Mouse (Mus musculus) forebrain, embryonic 16.5 days (tissue): ENCODE data around the gene Nacc1. TPM values are rescaled to one million over a fixed set of nuclear protein-coding genes. Genes with fewer than 3 reads are reported as not detected.

Experiments used
- ATAC-seq: fragments of 200-750 bp; cut with Nextera tagmentation; 2 replicates; pipeline ENCODE4 v1.8.0; 2017; ENCODE audit warnings: mild to moderate bottlenecking, moderate library complexity
- H3K27ac ChIP-seq: fragments of 300-500 bp; sonication (generic); 2 replicates; pipeline ENCODE4 v1.5.1; 2014; ENCODE audit warnings: low read length, control low read depth
- H3K27me3 ChIP-seq: fragments of 300-500 bp; sonication (generic); replicated peaks from 2 replicates; pipeline ENCODE4 v1.6.1; 2014; ENCODE audit warnings: low read length; ENCODE audit not compliant: control insufficient read depth, insufficient read depth
- H3K36me3 ChIP-seq: fragments of 300-500 bp; sonication (generic); 2 replicates; pipeline ENCODE4 v1.6.1; 2014; ENCODE audit not compliant: control insufficient read depth, insufficient read depth
- H3K4me1 ChIP-seq: fragments of 300-500 bp; sonication (generic); replicated peaks from 2 replicates; pipeline ENCODE4 v1.6.1; 2014; ENCODE audit warnings: low read length; ENCODE audit not compliant: control insufficient read depth, insufficient read depth
- H3K4me2 ChIP-seq: fragments of 300-500 bp; sonication (generic); 2 replicates; pipeline ENCODE4 v1.6.1; 2014; ENCODE audit warnings: mild to moderate bottlenecking, low read length, control low read depth
- H3K4me3 ChIP-seq: fragments of 300-500 bp; sonication (generic); replicated peaks from 2 replicates; pipeline ENCODE4 v1.5.1; 2014; ENCODE audit warnings: mild to moderate bottlenecking, low read length, control low read depth
- H3K9ac ChIP-seq: fragments of 300-500 bp; sonication (generic); replicated peaks from 2 replicates; pipeline ENCODE4 v1.6.1; 2014; ENCODE audit warnings: low read depth, low read length, control low read depth
- H3K9me3 ChIP-seq: fragments of 300-500 bp; sonication (generic); 2 replicates; pipeline ENCODE4 v1.6.1; 2016; ENCODE audit warnings: low read length; ENCODE audit not compliant: control insufficient read depth
- WGBS: fragments of 180-500 bp; shearing (Covaris S2); extraction: QIAGEN DNeasy Blood & Tissue Kit; methylation state at CpG from one replicate; pipeline ENCODE4 v1.1.7; 2014; 5-methylcytosine and 5-hydroxymethylcytosine counted together
- polyA plus RNA-seq: library from polyadenylated mRNA; unstranded; fragments of >200 nt; fragmentation: Nextera tagmentation; extraction: Ambion mirVana; gene quantifications from 2 replicates; pipeline ENCODE4 v1.2.1, GENCODE M21; 2015

The Nacc1 gene
- polyA plus RNA-seq, 1 experiment from 2014 or later, result 15.7 TPM

GRCm38 (mm10) chr8:84661458-84661871, 26.2 kb downstream of the Nacc1 start:
- peaks cover 57% of the 10 kb centered on the region for H3K4me1 ChIP-seq
- under 1% methylated on average over 24 of the region's 24 CpGs for WGBS

DNA sequence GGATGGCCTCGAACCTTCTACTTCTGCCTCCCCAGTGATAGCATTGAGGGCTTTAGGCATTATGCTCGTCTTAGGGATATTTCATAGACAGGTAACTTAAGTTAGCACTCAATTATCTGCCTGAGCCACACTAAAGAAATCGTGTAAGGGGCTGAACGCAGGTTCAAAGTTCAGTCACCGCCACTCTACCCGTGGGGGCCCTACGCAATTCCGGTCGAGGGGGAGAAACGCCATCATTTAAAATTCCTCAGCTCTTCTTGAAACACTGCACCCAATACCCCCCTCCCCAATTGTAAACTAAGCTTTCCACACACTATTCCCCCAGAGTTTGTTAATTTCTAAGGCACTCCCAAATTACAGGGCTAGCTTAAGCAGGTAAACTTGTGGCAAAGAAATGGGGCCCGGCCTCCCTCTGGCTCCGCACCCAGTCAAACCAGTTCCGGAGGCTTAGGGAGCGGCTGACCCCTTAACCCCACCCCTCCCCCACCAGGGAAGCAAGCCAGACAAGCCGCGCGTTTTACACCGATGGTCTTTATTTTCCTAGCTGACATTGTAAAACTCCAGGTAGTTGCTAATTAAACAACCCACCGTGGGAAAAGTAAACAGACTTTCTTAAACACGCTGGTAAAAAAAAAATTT, 26.7 kb downstream of the Nacc1 start:
- Histone ChIP-seq H3K27me3 (no peaks in the 10 kb centered on the region), H3K36me3 (no peaks in the 10 kb centered on the region), H3K4me2 (peak overlapping the region; percentile 94), H3K27ac (peak overlapping the region; percentile 14; the same call in 1 of the 2 replicates), H3K9ac (peak overlapping the region; percentile 72), H3K9me3 (no peaks in the 10 kb centered on the region), H3K4me3 (peak overlapping the region; percentile 69), H3K4me1 (peaks cover 59% of the 10 kb centered on the region)
- 3% methylated on average over 20 of the region's 20 CpGs for WGBS
- ATAC-seq, result no peak

More at GRCm38 (mm10) chr8:84661458-84661871, 26.2 kb downstream of the Nacc1 start:
- H3K36me3 ChIP-seq, result no peaks in the 10 kb centered on the region
- no peak for ATAC-seq
- peak overlapping the region; percentile 94 for H3K4me2 ChIP-seq
- H3K27me3 ChIP-seq, result no peaks in the 10 kb centered on the region
- H3K9ac ChIP-seq, result peak overlapping the region; percentile 72
- no peak overlapping the region; the same call in 1 of the 2 replicates for H3K27ac ChIP-seq
- peak overlapping the region; percentile 69 for H3K4me3 ChIP-seq
- H3K9me3 ChIP-seq, result no peaks in the 10 kb centered on the region

DNA sequence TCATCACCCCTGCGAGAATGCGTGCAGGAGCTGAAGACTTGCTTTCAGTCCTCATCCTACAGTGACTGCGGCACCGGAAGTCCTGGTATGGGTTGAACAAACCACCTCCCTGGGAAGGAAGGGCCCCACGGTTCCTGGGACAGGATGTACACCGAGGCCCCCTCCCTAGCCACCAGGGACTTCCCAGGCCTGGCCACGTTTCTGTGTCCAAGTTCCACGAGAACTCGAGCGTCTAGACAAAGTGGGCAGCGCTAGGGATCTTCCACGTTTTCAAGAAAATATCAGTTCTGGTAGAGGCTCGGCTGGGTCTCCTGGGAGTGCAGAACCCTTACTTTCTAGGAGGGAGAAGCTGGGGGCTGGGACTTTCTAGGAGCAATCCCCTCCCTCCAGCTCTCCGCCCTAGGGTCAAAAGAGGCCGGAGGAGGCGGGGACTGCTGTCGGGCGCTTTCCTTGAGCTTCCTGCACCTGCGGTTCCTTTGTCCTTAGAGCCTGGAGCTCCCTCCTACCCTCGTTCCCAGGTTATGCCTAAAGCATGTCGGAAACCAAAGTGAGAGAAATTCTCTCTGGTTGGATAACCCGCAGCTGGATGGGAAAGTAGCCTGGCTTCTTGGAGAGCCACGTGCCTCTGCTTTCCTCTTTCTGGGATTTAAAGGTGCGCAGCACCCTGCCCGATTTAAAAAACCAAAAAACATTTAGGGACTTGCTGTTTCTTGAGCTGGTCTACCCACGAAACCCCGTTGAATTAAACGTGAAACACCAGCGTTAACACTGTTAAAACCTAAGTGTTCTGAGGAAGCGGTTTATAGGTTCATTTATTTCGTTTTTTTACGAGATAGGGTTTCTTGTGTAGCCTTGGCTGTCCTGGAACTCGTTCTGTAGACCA, 27.5 kb downstream of the Nacc1 start:
- Histone ChIP-seq H3K4me1 (peaks cover 60% of the 10 kb centered on the region), H3K4me3 (peak overlapping the region; percentile 69), H3K4me2 (peak overlapping the region; percentile 94), H3K9ac (peak overlapping the region; percentile 72), H3K27ac (peak overlapping the region; percentile 30; the same call in 1 of the 2 replicates), H3K27me3 (no peaks in the 10 kb centered on the region), H3K9me3 (no peaks in the 10 kb centered on the region), H3K36me3 (no peaks in the 10 kb centered on the region)
- ATAC-seq, result no peak
- WGBS, result 5% methylated on average over 32 of the region's 33 CpGs

DNA sequence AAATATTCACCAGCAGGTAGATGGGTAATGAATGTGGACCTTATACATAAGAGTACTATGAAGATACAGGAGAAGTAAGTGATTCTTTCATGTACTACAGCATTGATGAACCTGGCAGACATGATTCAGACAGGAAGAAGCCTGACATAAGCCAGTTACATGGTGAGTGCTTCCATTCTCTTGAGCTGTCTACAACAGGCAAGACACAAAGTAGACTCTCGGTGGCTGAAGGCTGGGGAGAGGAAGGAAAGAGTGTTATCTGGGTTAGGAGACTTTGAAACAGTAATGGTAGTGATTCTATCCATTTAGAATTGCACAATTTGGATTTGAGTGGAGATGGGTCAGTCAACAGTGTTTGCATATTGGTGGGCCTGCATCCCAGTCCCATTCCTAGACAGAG, 28.7 kb downstream of the Nacc1 start:
- no peak overlapping the region for H3K9ac ChIP-seq
- H3K4me1 ChIP-seq, result peaks cover 58% of the 10 kb centered on the region
- no peaks in the 10 kb centered on the region for H3K36me3 ChIP-seq
- H3K9me3 ChIP-seq, result no peaks in the 10 kb centered on the region
- H3K4me2 ChIP-seq, result no peak overlapping the region
- 69% methylated on average over 1 of the region's 1 CpGs for WGBS
- no peaks in the 10 kb centered on the region for H3K27me3 ChIP-seq
- H3K4me3 ChIP-seq, result no peak overlapping the region
- ATAC-seq, result no peak
- H3K27ac ChIP-seq, result no peak overlapping the region

GRCm38 (mm10) chr8:84657680-84658079, 30.0 kb downstream of the Nacc1 start:
- no peak overlapping the region for H3K9ac ChIP-seq
- H3K36me3 ChIP-seq, result no peaks in the 10 kb centered on the region
- WGBS, result 52% methylated on average over 4 of the region's 4 CpGs
- no peak for ATAC-seq
- H3K9me3 ChIP-seq, result no peaks in the 10 kb centered on the region
- H3K4me1 ChIP-seq, result peaks cover 48% of the 10 kb centered on the region
- no peak overlapping the region for H3K27ac ChIP-seq
- no peak overlapping the region for H3K4me3 ChIP-seq
- no peaks in the 10 kb centered on the region for H3K27me3 ChIP-seq
- H3K4me2 ChIP-seq, result no peak overlapping the region

DNA sequence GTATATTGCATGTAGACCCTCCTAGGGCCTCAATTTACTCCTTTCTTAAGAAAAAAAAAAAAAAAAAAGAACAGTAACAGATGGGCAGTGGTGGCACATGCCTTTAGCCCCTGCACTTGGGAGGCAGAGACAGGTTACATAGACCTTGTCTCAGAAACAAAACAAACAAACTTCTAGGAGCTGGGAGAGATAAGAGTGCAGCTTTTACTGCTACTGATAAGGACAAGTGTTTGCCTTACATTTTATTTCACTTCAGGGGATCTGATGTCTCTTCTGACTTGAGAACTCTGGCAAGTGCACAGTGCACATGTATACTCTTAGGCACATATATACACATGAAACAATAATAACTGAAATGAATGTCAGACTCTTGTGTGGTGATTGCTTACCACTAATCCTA, 30.5 kb downstream of the Nacc1 start:
- Histone ChIP-seq H3K4me2 (no peak overlapping the region), H3K27ac (0 out of 2 replicates have a peak overlapping the region, but pooled peaks have one; percentile 0), H3K9me3 (no peaks in the 10 kb centered on the region), H3K4me3 (no peak overlapping the region), H3K36me3 (no peaks in the 10 kb centered on the region), H3K27me3 (no peaks in the 10 kb centered on the region), H3K9ac (no peak overlapping the region), H3K4me1 (peaks cover 45% of the 10 kb centered on the region)
- no peak for ATAC-seq

- peak overlapping the region; percentile 47 for H3K4me2 ChIP-seq
- WGBS, result 5% methylated on average over 23 of the region's 23 CpGs
- no peak for ATAC-seq
Observed at GRCm38 (mm10) chr8:84656641-84657126, 31.0 kb downstream of the Nacc1 start.

GRCm38 (mm10) chr8:84656191-84656525, 31.5 kb downstream of the Nacc1 start:
- 0 out of 2 replicates have a peak, but pooled peaks have one; percentile 5 for ATAC-seq
- Histone ChIP-seq H3K27me3 (no peaks in the 10 kb centered on the region), H3K9ac (peak overlapping the region; percentile 49), H3K4me3 (peak overlapping the region; percentile 25), H3K36me3 (no peaks in the 10 kb centered on the region), H3K27ac (peak overlapping the region; percentile 71), H3K9me3 (no peaks in the 10 kb centered on the region), H3K4me1 (peaks cover 35% of the 10 kb centered on the region), H3K4me2 (peak overlapping the region; percentile 47)
- 2% methylated on average over 10 of the region's 10 CpGs for WGBS

More at GRCm38 (mm10) chr8:84656641-84657126, 31.0 kb downstream of the Nacc1 start:
- Histone ChIP-seq H3K36me3 (no peaks in the 10 kb centered on the region), H3K27me3 (no peaks in the 10 kb centered on the region), H3K4me1 (peaks cover 41% of the 10 kb centered on the region), H3K27ac (peak overlapping the region; percentile 71), H3K9ac (peak overlapping the region; percentile 49), H3K9me3 (no peaks in the 10 kb centered on the region), H3K4me3 (peak overlapping the region; percentile 25)
